Mouse (Mus musculus): ENCODE data around the gene Tnfaip3.
A peak's percentile ranks its signal among the peaks of the same experiment; 100 is the strongest.

Gene Tnfaip3

DNA sequence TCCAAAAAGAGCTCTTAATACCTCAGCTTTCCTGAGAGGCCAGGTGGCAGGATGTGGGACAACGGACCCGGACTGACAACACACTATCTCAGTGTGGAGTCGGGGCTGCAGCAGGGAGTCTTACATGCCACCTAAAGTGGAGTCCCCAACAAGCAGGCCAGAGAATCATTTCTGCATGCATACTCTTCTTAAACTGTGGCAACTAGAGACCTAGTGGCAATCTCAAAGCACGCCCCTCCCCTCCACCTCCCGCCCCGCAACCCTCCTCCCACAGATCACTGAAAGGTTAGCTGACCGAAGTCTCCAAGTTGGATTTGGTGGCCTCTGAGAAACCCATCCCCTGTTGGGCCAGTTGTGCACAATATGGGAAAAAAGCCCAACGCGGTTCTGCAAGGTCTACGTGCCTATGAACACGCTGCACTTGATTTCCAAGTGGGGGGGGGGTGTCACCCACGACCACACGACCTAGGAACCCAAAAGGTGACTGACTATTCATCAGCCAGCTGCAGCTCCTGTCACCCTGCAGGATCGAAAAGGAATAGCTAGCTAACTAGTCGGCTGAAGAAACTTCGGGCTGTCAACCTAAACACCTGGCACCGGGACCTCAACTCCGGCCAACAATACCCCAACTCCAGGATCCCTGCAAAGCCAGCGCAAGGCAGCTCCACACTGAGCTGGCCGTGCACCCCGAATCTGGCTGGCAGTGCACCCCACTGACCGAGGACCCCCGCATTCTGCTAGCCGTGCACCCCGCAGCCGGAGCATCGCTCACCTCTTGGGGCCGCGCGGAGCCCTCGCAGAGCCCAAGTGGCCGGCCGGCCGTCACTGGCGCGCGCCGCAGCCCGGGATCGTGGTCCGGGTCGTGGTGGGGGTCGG, 838 bp downstream of the Tnfaip3 start:
- no peak for DNase-seq (ENCODE audit: low spot score)

GRCm38 (mm10) chr10:19013351-19013750, 2.1 kb downstream of the Tnfaip3 start:
- no peak for DNase-seq (ENCODE audit: low spot score)

GRCm38 (mm10) chr10:19012616-19013015, 2.8 kb downstream of the Tnfaip3 start:
- DNase-seq (ENCODE audit: low spot score): no peak

- DNase-seq (ENCODE audit: low spot score): no peak
Observed at GRCm38 (mm10) chr10:19011832-19012440, 3.5 kb downstream of the Tnfaip3 start.

- DNase-seq (ENCODE audit: low spot score): no peak
Observed at GRCm38 (mm10) chr10:19010414-19010813, 5.0 kb downstream of the Tnfaip3 start.

DNA sequence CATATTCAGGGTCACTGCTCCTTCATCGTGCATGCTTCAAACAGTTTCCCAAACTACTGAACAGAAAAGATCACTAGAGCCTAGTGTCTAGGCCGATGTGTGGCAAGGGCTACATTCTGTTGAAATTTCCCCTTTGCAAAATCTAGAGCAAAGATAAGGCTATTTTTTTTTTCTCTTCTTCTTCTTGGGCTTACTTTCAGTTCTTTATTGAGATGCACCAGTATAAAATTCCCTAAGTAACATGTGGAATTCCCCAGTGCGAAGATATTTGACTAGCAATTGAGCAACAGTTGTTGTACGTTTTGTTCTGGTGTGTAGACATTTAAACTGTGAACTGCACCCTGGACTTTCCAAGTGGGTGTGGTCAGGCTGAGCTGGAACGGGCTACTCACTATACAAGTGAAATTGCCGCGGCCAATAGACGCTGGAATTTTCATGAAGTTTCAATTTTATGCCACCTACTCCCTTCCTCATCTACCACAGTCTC, 6.2 kb downstream of the Tnfaip3 start:
- no peak for DNase-seq (ENCODE audit: low spot score)

GRCm38 (mm10) chr10:19008607-19008940, 6.9 kb downstream of the Tnfaip3 start:
- no peak for DNase-seq (ENCODE audit: low spot score)

DNA sequence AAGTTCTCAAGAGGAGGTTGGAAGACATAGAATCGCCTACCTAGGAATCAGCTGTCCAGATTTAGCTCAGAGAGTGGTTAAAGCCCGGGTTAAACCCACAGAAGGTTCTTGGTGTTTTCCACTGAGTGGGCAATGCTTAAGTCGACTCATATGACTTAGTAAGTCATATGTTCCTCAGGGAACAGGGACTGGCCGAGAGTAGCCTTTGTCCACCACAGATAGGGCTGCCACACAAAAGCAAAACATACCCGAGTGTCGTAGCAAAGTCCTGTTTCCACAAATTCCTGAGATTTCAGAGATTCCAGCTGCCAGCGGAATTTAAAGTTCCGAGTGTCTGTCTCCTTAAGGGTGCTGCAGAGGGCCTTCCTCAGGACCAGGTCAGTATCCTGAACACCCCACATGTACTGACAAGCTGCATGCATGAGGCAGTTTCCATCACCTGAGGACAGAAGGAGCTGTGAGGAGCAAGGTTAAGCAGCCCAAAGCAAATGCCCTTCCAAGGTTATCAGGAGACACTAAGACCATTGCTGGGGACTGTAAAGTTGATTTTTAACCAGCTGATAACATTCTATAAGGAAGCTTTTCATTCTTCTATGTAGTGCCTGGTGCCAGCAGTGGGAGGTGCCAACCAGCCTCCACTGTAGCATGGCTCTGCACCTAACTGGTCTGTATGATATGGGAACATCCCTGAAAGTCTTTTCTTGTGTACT, 7.4 kb downstream of the Tnfaip3 start:
- DNase-seq (ENCODE audit: low spot score): no peak

- peak; percentile 50 for DNase-seq (ENCODE audit: low spot score)
Observed at GRCm38 (mm10) chr10:19002091-19002785, 13.2 kb downstream of the Tnfaip3 start.

GRCm38 (mm10) chr10:18999427-18999826, 16.0 kb downstream of the Tnfaip3 start:
- DNase-seq (ENCODE audit: low spot score): no peak

DNA sequence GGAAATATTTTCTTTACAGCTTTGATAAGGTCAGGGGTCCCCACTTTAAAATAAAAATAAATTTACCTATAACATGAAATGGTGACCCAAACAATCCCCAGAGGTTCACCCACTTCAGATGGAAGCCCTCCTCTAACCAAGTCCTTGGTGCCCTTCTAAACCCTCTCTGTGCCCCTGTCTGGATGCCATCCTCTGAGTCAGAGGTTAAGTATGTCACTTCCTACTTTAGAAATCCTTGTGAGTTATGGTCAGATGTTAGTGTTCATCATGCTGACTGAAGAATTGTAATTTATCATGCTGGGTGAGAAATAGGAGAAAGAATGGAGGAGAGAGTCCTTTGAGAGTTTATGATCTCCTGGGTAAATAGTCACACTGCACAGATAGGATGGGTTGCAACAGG, 19.1 kb downstream of the Tnfaip3 start:
- no peak for DNase-seq (ENCODE audit: low spot score)

DNA sequence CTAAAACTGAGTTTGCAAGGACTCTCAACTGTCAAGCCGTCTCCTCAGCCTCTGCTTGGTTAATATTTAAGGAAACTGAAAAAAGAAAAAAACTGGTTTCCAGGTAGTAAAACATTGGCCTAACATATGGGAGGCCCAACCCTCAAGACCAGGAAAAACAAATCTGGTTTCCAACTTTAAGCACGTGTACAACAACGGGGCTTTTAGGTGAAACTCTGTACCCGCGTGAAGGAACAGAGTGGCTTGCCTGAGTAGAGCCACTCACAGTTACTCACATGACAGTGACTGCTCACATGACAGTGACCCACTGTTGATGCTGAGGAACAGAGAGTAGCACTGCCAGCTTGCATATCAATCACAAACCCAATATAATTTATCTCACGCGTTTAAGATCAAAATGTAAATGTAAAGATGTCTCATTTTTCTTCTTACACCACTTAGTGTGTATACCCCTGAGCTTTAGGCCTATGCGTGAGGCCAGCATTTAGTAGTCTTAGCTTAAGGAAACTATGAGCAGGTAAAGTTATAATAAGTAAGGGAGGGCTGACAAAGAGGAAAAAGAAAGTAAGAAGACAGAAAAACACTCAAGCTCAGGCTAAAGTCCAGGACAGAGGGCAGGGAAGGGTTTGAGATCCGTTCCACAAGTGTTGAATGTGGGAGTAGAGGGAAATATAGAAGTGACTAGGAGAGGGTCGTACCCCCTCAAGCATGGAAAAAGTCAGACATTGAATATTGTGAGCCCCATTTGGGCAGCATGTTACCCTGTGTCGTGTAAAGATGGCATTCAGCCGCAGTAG, 19.8 kb downstream of the Tnfaip3 start:
- no peak for DNase-seq (ENCODE audit: low spot score)

- DNase-seq (ENCODE audit: low spot score): no peak
Observed at GRCm38 (mm10) chr10:18992971-18993370, 22.5 kb downstream of the Tnfaip3 start.

DNA sequence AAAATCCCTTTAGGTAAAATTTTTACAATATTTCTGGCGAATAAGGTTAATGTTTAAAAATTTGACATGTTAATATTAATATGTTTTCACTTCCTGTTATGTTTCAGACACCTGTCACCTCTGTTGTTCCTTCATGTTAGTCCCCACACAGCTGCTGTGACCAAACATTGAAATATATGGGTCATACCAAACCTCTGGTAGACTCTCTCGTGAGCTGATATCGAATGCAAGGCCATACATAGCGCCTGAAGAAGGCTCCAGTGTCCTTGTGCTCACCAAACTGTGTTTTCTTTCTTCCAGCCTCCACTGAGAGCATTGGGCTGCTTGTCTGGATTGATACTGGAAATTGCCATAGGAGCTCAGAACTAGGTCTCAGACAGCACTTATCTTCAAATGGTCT, 24.4 kb downstream of the Tnfaip3 start:
- DNase-seq (ENCODE audit: low spot score): no peak

DNA sequence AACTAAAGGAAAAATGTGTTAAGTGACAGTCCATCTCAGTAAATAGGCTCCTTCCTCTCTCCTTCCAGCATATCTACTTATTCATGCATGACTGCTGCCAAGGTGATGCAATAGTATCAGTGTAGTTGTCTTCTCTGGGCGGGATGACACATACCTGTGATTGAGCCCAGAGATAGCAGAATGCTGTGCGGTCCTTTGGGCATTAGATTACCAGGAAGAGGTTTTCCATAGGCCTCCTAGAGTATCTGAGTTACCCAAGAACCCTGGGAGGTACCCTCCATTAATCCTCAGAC, 27.6 kb downstream of the Tnfaip3 start:
- no peak for DNase-seq (ENCODE audit: low spot score)

DNA sequence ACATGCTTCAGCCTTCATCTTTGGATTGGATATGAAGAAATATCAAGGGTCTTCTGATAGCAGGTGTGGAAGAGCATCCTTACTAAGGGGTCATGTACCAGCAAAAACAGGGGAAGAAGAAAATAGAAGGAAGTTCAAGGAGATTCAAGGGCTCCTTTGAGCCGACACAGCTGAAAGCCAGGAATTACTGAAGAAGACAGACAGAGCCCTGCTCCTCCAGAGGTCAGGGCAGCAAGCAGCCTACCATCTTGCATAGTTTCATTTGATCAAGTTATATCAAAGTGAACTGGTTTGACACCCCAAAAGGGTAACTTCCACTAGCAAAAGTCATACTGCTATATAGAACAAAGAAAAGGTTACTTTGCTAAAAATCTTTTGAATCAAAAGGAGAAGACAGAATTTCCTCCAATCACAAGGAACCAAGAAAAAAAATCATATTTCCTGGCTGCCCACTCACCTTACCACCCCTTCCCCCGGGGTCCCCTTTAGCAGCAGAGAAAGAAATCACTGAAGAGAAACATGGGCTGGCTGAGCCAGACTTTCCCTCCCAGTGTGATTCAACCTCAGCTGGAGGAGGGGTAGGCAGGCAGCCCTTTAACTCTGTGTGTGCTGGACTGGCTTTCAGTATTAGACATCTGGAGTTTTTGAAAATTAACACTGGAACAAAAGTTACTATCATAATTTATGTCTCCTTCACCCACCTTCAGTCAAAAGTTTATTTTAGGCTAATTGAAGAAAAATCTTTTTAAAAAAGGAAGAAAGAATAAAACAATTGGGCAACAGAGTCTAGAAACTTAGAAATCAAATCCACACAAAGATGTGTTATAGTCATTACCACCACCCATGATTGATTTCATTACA, 28.2 kb downstream of the Tnfaip3 start:
- no peak for DNase-seq (ENCODE audit: low spot score)

GRCm38 (mm10) chr10:18985516-18985915, 29.9 kb downstream of the Tnfaip3 start:
- DNase-seq (ENCODE audit: low spot score): no peak

DNA sequence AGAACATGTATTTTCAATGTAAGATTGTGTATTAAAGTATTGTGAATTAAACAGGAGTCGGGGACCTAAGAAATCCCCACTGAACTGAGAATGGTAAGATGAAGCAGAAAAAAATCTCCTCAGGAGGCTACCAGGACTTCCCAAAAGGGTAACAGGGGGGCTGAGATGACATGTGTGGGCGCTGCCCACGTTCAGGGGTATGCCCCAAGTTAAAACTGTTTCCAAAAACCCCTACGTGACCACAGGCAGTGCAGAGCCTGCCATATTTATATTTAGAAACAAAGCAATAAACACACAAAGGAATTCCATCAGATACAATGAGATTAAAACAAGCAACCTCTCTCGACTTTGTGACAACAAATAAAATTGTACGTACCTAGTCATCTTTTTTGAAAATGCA, 31.9 kb downstream of the Tnfaip3 start:
- DNase-seq (ENCODE audit: low spot score): no peak

GRCm38 (mm10) chr10:18974486-18974885, 41.0 kb downstream of the Tnfaip3 start:
- no peak for DNase-seq (ENCODE audit: low spot score)

GRCm38 (mm10) chr10:18966893-18967292, 48.6 kb downstream of the Tnfaip3 start:
- DNase-seq (ENCODE audit: low spot score): no peak

- no peak for DNase-seq (ENCODE audit: low spot score)
Observed at GRCm38 (mm10) chr10:18965601-18966000, 49.9 kb downstream of the Tnfaip3 start.
